Mouse (Mus musculus): ENCODE measurements at regions not wholly inside any gene's neighbourhood (a gene's known extent, or its start where the extent isn't known, plus 50 kb on each side); places are given as distances from the start of the nearest gene placed in this dataset.

DNA sequence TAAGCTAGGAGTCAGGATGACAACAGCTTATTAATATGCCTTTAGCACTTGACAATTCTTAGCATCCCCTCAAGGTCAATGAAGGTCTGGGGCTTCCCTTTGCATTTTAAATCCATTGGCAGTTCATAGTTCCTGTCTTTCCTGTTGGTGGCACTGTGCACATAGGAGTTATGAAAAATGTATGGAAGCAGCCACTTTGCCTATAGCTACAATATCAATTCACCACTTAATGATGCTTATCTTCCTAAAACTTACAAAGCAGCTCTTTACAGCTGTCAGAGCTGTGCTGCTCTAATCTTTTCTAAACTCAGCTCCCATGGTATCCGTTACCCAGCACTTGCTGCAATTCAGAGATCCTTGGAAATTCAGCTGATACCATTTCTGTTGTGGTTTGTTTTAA, 456.4 kb upstream of the Gje1 start:
- TF ChIP-seq CTCF (IDR thresholded peaks at IDR 0.05; ENCODE audit: borderline replicate concordance, control insufficient read depth, extremely low read depth, insufficient read depth, low read length, poor library complexity) (no peak), POLR2A (IDR thresholded peaks at IDR 0.05; ENCODE audit: control insufficient read depth, extremely low read depth, insufficient read depth, low read length, poor library complexity) (no peak)

Measured in thymus, adult 2 months (tissue).